Comparison of ENCODE assay signal across 8 mouse cellular contexts in genomic region chr7:130834299-130834698, GRCm38 (mm10). TPM values are rescaled to one million over a fixed set of nuclear protein-coding genes. Genes with fewer than 3 reads are reported as not detected.
DNase-seq lines count a peak whose midpoint lies in the region; ATAC-seq lines count a peak whose summit lies in the region.

No protein-coding gene starts in this region.

- 12% methylated on average over 21 of the region's 21 CpGs for WGBS in forebrain, embryonic 10.5 days

- H3K4me1 ChIP-seq in forebrain, embryonic 10.5 days: peaks cover 54% of the 10 kb centered on the region

- H3K9me3 ChIP-seq in forebrain, embryonic 10.5 days: no peaks in the 10 kb centered on the region

- DNase-seq in adrenal gland, postnatal 14 days: peak; percentile 46
- DNase-seq in adrenal gland, adult 2 months: no peak
- peak; percentile 26 to 81 for DNase-seq in spleen, postnatal 4 days (ENCODE audit: low spot score in 2 of 2)
- DNase-seq in spleen, postnatal 14 days (ENCODE audit: low spot score in 2 of 2): no peak
- peak; percentile 99 for DNase-seq in forebrain, embryonic 10.5 days (ENCODE audit: extremely low spot score, low spot score)
- DNase-seq in kidney, postnatal 25 days: peak; percentile 46 to 57
- no peak for DNase-seq in left cerebral cortex, adult 8-10 months (ENCODE audit: low spot score in 2 of 2)

- peak; percentile 99 for ATAC-seq in monocyte, adult 5-6 weeks (replicated peaks; ENCODE audit: insufficient number of reproducible peaks, low FRiP score, low TSS enrichment, poor library complexity, severe bottlenecking)

- H3K36me3 ChIP-seq in forebrain, embryonic 10.5 days (replicated peaks): no peaks in the 10 kb centered on the region

- H3K27ac ChIP-seq in forebrain, embryonic 10.5 days: no peak overlapping the region

- H3K27me3 ChIP-seq in forebrain, embryonic 10.5 days (ENCODE audit: poor library complexity, severe bottlenecking): peaks cover 93% of the 10 kb centered on the region

- peak overlapping the region; percentile 16; the same call in 1 of the 2 replicates for H3K4me3 ChIP-seq in forebrain, embryonic 10.5 days

RNA-seq across cellular contexts. Expression of gene Plekha1, which starts 31.3 kb away (rescaled TPM):
- 25.6 and 31.6 TPM in 2 replicates for total RNA-seq in adrenal gland, postnatal 14 days (2021)
- total RNA-seq in adrenal gland, adult 2 months (2021): 10 to 100 TPM; 22.5 to 30.1 TPM
- 11.0 and 11.2 TPM in 2 replicates for polyA plus RNA-seq in adrenal gland, adult 2 months (2012; rRNA removed)
- polyA plus RNA-seq in forebrain, embryonic 10.5 days (2016; fragmentation: Nextera tagmentation; extraction: Ambion mirVana): 31.7 and 37.3 TPM in 2 replicates
- 41.0 to 79.7 TPM (median 50.4 TPM) in 3 replicates for total RNA-seq in monocyte, adult 5-6 weeks (2017)
- total RNA-seq in left cerebral cortex, adult 8-10 months (2022): 100 to 1,000 TPM in 1 of 4 experiments, 10 to 100 TPM in 3; 94.6 to 101 (median 96.9) TPM

Comparison
In these comparisons a context has a peak if more than half of its experiments do, and no peak if none do; other contexts are left out.
1. DNase-seq: peak in adrenal gland, postnatal 14 days (single experiment), spleen, postnatal 4 days (2 of 2), forebrain, embryonic 10.5 days (single experiment) and kidney, postnatal 25 days (2 of 2); none in adrenal gland, adult 2 months (single experiment), spleen, postnatal 14 days (0 of 2) and left cerebral cortex, adult 8-10 months (0 of 2).